Mouse (Mus musculus) G1E (cell line): ENCODE measurements at regions not wholly inside any gene's neighbourhood (a gene's known extent, or its start where the extent isn't known, plus 50 kb on each side); places are given as distances from the start of the nearest gene placed in this dataset.

Source experiments
- CTCF ChIP-seq: IDR thresholded peaks from 2 replicates; pipeline ENCODE4 v1.5.1; 2012; ENCODE audit warnings: low read depth, low read length, inconsistent platforms, mixed read lengths
- GATA1 ChIP-seq: IDR thresholded peaks from 2 replicates; pipeline ENCODE4 v1.6.1; 2012; ENCODE audit warnings: borderline replicate concordance, low read length, inconsistent platforms, mixed read lengths

DNA sequence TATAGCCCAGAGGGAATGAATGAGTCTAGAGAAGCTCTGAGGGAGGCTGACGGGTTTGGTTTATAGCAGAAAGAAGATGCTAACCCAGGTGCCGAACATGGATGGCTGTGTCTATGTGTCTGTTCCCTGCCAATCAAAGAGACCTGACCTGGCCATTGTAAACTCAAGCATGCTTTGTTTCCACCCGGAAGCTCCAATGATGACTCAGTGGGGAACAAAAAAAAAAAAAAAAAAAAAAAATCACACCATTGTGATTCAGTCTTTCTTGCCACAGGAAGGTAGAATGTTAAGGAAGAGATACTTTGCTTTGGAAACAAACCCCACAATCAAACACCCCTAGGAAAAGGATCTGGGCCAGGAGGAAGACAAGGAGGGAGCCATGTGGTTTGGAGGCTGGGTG is 201.5 kb downstream of the Ly86 start:
- TF ChIP-seq CTCF (no peak), GATA1 (no peak)
